Mouse (Mus musculus): Measurements from ENCODE around the gene Rnft1.

- TF ChIP-seq POLR2A (IDR thresholded peaks at IDR 0.05; ENCODE audit: low read depth, low read length) (no peak), CTCF (IDR thresholded peaks at IDR 0.05; ENCODE audit: extremely low read depth, insufficient read length, insufficient replicate concordance, low read depth, low read length) (no peak)
Measured at GRCm38 (mm10) chr11:86534201-86534910, 49.9 kb downstream of the Rnft1 start.
